Mouse (Mus musculus): ENCODE results near the gene Meltf. TPM values are rescaled to one million over a fixed set of nuclear protein-coding genes. Genes with fewer than 3 reads are reported as not detected.
A peak's percentile ranks its signal among the peaks of the same experiment; 100 is the strongest.

Meltf gene
- total and polyA plus RNA-seq, 3 experiments: not detected

DNA sequence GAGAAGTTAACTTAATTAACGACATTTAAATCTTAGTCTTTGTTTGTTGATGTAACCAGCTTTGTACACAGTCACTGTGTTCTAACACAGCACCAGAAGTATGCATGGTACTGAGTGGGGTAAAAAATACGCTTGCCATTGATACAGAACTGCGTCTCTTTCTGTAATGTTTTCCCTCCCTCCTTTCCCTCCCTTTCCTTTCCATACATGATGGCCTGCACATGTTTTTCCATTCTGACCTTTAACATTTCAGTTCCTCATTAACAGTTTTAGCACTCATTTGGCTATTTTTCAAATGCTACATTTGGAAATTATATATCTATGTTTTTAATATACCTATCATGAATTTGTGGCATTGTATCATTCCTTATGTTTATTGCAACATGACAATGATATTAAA lies 34.4 kb upstream of the Meltf start:
- Histone ChIP-seq H3K4me3 (ENCODE audit: control insufficient read depth in 1 of 2, insufficient read depth in 1 of 2, low read depth in 2 of 2, low read length in 2 of 2) (no peak overlapping the region), H3K27ac (ENCODE audit: control insufficient read depth, low read depth, low read length) (no peak overlapping the region), H3K9me3 (replicated peaks; ENCODE audit: insufficient read depth, low read length) (no peaks in the 10 kb centered on the region), H3K4me1 (ENCODE audit: control insufficient read depth in 1 of 2, insufficient read depth in 2 of 2, low read length in 2 of 2) (no peaks in the 10 kb centered on the region), H3K36me3 (ENCODE audit: control insufficient read depth in 1 of 2, insufficient read depth in 2 of 2, low read length in 2 of 2) (peaks cover 0 to 2% of the 10 kb centered on the region in 2 experiments; a peak in 2 of 4 replicates), H3K9ac (ENCODE audit: control insufficient read depth, low read depth, low read length, poor library complexity, severe bottlenecking) (no peak overlapping the region), H3K27me3 (ENCODE audit: control insufficient read depth in 1 of 2, insufficient read depth in 2 of 2, low read length in 2 of 2) (no peaks in the 10 kb centered on the region), H3K79me2 (ENCODE audit: control insufficient read depth, insufficient read depth, low read length, poor library complexity) (no peaks in the 10 kb centered on the region)
- no peak for DNase-seq (ENCODE audit: low read depth, low spot score)
- no peak for TF ChIP-seq POLR2AphosphoS2 (IDR thresholded peaks at IDR 0.05; ENCODE audit: low read length)
- no peak for TF ChIP-seq MAX (IDR thresholded peaks at IDR 0.05; ENCODE audit: low read length)
- TF ChIP-seq MYB (IDR thresholded peaks at IDR 0.05; ENCODE audit: low read depth, low read length): no peak

DNA sequence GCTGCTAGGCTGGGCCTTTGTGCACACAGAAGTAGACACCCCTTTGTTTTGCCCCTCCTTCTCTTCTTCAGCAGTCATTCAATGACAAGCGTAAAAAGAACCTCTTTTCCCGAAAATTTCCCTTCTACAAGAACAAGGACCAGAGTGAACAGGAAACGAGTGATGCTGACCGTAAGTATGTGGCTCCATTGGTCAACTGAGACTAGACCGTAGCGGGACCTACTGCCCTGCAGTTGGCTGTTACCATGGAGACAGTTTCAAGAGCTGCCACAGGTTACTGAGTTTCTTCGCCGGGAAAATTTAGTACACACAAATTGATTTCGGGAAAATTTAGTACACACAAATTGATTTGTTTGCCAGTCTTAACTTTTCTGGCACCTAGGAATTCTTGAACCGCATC lies 31.8 kb upstream of the Meltf start:
- Histone ChIP-seq H3K27me3 (ENCODE audit: control insufficient read depth in 1 of 2, insufficient read depth in 2 of 2, low read length in 2 of 2) (no peaks in the 10 kb centered on the region), H3K4me1 (ENCODE audit: control insufficient read depth in 1 of 2, insufficient read depth in 2 of 2, low read length in 2 of 2) (no peaks in the 10 kb centered on the region), H3K36me3 (ENCODE audit: control insufficient read depth in 1 of 2, insufficient read depth in 2 of 2, low read length in 2 of 2) (peaks cover 0 to 1% of the 10 kb centered on the region in 2 experiments; a peak in 2 of 4 replicates), H3K9me3 (replicated peaks; ENCODE audit: insufficient read depth, low read length) (no peaks in the 10 kb centered on the region), H3K79me2 (ENCODE audit: control insufficient read depth, insufficient read depth, low read length, poor library complexity) (no peaks in the 10 kb centered on the region), H3K27ac (ENCODE audit: control insufficient read depth, low read depth, low read length) (no peak overlapping the region), H3K4me3 (ENCODE audit: control insufficient read depth in 1 of 2, insufficient read depth in 1 of 2, low read depth in 2 of 2, low read length in 2 of 2) (no peak overlapping the region), H3K9ac (ENCODE audit: control insufficient read depth, low read depth, low read length, poor library complexity, severe bottlenecking) (no peak overlapping the region)
- no peak for TF ChIP-seq ZMIZ1 (IDR thresholded peaks at IDR 0.05; ENCODE audit: low read depth, low read length)
- DNase-seq (ENCODE audit: low read depth, low spot score): no peak

DNA sequence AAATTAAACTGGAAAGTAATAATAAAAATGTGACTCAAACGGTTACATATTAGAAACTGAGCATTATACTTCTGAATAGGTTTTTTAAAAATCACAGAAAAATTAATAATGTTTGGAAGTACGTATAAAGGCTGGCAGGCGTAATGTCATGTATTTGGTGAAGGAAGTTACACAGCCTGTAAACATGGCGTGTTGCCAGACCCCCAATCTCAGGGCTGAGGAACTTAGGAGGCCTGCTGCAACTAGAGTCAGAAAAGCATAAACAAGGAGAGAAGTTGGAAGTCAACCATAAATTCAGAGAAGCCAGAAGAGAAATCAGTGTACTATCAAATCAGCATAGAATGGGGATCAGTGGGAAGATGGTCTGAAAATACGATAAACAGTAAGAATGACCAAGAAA lies 14.7 kb upstream of the Meltf start:
- H3K79me2 ChIP-seq (ENCODE audit: control insufficient read depth, insufficient read depth, low read length, poor library complexity): no peaks in the 10 kb centered on the region
- no peak overlapping the region for H3K9ac ChIP-seq (ENCODE audit: control insufficient read depth, low read depth, low read length, poor library complexity, severe bottlenecking)
- no peaks in the 10 kb centered on the region for H3K27me3 ChIP-seq (ENCODE audit: control insufficient read depth in 1 of 2, insufficient read depth in 2 of 2, low read length in 2 of 2)
- H3K4me1 ChIP-seq (ENCODE audit: control insufficient read depth in 1 of 2, insufficient read depth in 2 of 2, low read length in 2 of 2): no peaks in the 10 kb centered on the region
- peak; percentile 54 for DNase-seq (ENCODE audit: low read depth, low spot score)
- H3K27ac ChIP-seq (ENCODE audit: control insufficient read depth, low read depth, low read length): no peak overlapping the region
- TF ChIP-seq TBP (IDR thresholded peaks at IDR 0.05; ENCODE audit: low read depth, low read length): no peak
- TF ChIP-seq SIN3A (IDR thresholded peaks at IDR 0.05; ENCODE audit: low read length): no peak
- no peak for TF ChIP-seq NRF1 (IDR thresholded peaks at IDR 0.05; ENCODE audit: insufficient read depth, low read depth, low read length, poor library complexity, severe bottlenecking)
- no peak for TF ChIP-seq MAX (IDR thresholded peaks at IDR 0.05; ENCODE audit: low read length)
- no peaks in the 10 kb centered on the region for H3K9me3 ChIP-seq (replicated peaks; ENCODE audit: insufficient read depth, low read length)
- no peak overlapping the region for H3K4me3 ChIP-seq (ENCODE audit: control insufficient read depth in 1 of 2, insufficient read depth in 1 of 2, low read depth in 2 of 2, low read length in 2 of 2)
- H3K36me3 ChIP-seq (ENCODE audit: control insufficient read depth in 1 of 2, insufficient read depth in 2 of 2, low read length in 2 of 2): peaks cover 0 to 2% of the 10 kb centered on the region in 2 experiments; a peak in 1 of 4 replicates

DNA sequence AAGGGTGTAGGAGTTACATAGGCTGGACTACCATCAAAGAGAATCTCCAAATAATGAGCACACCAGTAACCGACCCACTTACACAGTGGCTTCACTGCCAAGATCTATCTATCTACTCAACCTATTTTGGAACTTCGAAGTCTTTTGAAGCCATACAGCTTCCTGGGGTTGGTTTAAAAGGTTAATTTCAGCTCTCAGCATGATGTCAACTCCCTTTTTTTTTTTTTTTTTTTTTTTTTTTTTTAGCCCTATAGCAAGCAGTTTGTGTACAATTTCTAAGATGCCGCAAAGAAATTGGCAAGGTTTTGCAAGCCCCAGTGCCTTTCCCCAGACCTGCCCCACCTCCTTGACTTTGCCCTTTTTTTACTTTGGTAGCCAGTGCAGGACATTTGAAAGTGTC lies 13.4 kb upstream of the Meltf start:
- Histone ChIP-seq H3K4me3 (ENCODE audit: control insufficient read depth in 1 of 2, insufficient read depth in 1 of 2, low read depth in 2 of 2, low read length in 2 of 2) (no peak overlapping the region), H3K27ac (ENCODE audit: control insufficient read depth, low read depth, low read length) (no peak overlapping the region), H3K4me1 (ENCODE audit: control insufficient read depth in 1 of 2, insufficient read depth in 2 of 2, low read length in 2 of 2) (no peaks in the 10 kb centered on the region), H3K27me3 (ENCODE audit: control insufficient read depth in 1 of 2, insufficient read depth in 2 of 2, low read length in 2 of 2) (no peaks in the 10 kb centered on the region), H3K9me3 (replicated peaks; ENCODE audit: insufficient read depth, low read length) (no peaks in the 10 kb centered on the region), H3K36me3 (ENCODE audit: control insufficient read depth in 1 of 2, insufficient read depth in 2 of 2, low read length in 2 of 2) (peaks cover 0 to 2% of the 10 kb centered on the region in 2 experiments; a peak in 1 of 4 replicates), H3K79me2 (ENCODE audit: control insufficient read depth, insufficient read depth, low read length, poor library complexity) (no peaks in the 10 kb centered on the region), H3K9ac (ENCODE audit: control insufficient read depth, low read depth, low read length, poor library complexity, severe bottlenecking) (no peak overlapping the region)
- TF ChIP-seq ZNF384 (IDR thresholded peaks at IDR 0.05; ENCODE audit: low read depth, low read length) (peak; percentile 55; the same call in 1 of the 2 replicates), NELFE (IDR thresholded peaks at IDR 0.05; ENCODE audit: low read depth, low read length) (no peak), ELF1 (IDR thresholded peaks at IDR 0.05; ENCODE audit: low read depth, low read length) (no peak), ETS1 (IDR thresholded peaks at IDR 0.05; ENCODE audit: low read depth, low read length) (no peak)
- DNase-seq (ENCODE audit: low read depth, low spot score): no peak
